Mouse (Mus musculus) fat pad, adult 2 months (tissue): ENCODE measurements around the gene Xpnpep1.

ENCODE experiments used
- DNase-seq: peaks from one replicate; pipeline ENCODE4 v3.0.0-alpha.2; 2011; ENCODE audit warnings: low read depth, low spot score; ENCODE audit errors: extremely low read depth

The Xpnpep1 gene

GRCm38 (mm10) chr19:53033159-53033943 lies 6.7 kb downstream of the Xpnpep1 start:
- no peak for DNase-seq

- DNase-seq, result no peak
These were observed 7.4 kb downstream of the Xpnpep1 start for GRCm38 (mm10) chr19:53032647-53033046.

DNA sequence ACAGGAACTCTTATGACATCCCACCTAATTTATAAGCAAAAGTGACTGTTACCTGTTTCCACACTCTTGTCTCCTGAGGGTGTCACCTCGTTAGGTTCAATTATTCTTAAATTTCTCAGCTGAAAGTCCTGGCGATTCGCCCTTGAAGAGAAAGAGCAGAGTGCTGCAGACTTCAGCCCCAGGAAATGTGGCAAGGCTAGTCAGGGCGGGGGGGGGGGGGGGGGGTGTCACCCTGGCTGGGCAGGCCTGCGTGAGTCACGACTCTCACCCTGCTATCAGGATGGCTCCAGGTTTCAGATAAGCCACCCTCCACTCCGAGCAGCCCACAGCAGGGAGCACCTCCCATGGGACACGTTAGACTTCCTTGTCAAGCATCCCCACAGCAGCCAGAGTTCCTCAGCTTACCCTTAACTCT lies 8.1 kb downstream of the Xpnpep1 start:
- no peak for DNase-seq

- no peak for DNase-seq
These were observed 9.7 kb downstream of the Xpnpep1 start for GRCm38 (mm10) chr19:53030279-53030678.

DNA sequence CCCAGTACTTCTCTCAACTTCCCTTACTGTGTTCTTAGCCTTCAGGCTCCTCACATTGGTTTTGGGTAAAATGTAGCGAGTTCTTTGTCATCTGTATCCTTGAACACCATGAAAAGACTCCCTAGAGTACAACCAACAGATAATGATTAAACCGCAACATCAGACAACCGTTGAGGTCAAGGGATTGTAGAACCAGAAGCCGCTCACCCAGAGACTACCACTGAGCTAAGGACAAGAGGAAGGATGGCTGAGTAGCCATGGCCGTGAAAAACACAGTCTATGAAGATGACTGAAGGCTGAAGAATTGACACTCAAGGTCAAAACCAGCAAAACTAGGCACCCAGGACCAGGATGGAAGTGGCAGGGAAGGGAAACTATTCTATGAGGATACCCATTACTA lies 10.3 kb downstream of the Xpnpep1 start:
- DNase-seq, result no peak

- no peak for DNase-seq
These were observed 11.0 kb downstream of the Xpnpep1 start for GRCm38 (mm10) chr19:53029045-53029444.

- no peak for DNase-seq
These were observed 11.8 kb downstream of the Xpnpep1 start for GRCm38 (mm10) chr19:53028216-53028615.

GRCm38 (mm10) chr19:53023189-53023588 lies 16.8 kb downstream of the Xpnpep1 start:
- no peak for DNase-seq

DNA sequence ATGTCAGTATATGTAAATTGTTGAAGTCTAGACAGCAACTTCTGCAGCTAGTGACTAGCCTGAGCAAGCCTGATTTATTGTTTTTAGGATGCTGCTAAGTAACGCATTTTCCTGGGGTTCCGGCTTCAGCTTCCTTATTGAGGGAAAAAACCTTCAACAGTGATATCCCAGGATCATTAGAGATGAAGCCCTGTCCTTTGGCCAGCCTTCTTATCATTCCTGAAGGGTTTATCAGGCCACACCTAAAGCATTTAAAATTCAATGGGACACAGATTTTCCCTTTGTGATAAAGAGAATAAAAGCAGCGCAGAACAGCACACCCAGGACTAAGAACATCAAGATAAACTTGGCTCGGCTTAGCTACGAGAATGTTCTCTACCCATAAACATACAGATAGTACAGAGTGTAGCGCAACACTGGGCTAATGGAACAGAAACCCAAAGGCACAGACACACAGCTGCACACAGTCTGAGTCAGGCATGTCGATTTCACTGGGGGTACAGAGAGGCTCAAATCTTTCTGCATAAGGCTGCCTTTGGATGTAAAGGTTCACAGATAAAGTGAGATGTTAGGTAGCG lies 17.9 kb downstream of the Xpnpep1 start:
- no peak for DNase-seq

DNA sequence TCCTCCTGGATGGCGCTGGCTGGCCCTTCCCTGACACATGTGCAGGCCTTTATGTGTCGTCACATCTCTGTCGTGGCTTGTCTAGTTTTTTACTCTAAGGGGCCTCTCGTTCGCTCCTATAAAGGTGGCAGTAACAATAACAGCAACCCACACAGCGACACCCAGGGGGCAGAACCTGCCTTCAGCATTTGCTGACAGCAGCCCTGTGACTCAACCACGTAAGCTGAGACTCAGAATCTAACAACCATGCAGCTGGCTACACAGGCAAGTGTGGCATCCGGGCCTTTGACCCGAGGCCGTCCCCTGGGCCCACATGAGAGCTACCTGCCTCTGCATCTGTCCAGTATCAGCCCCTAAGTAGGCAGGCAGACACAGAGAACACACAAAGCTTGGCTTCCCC lies 18.5 kb downstream of the Xpnpep1 start:
- no peak for DNase-seq

GRCm38 (mm10) chr19:53019716-53020463 lies 20.1 kb downstream of the Xpnpep1 start:
- DNase-seq, result no peak

GRCm38 (mm10) chr19:53017954-53018353 lies 22.1 kb downstream of the Xpnpep1 start:
- no peak for DNase-seq

- DNase-seq, result no peak
These were observed 22.8 kb downstream of the Xpnpep1 start for GRCm38 (mm10) chr19:53017248-53017647.

- no peak for DNase-seq
These were observed 24.9 kb downstream of the Xpnpep1 start for GRCm38 (mm10) chr19:53014910-53015710.

DNA sequence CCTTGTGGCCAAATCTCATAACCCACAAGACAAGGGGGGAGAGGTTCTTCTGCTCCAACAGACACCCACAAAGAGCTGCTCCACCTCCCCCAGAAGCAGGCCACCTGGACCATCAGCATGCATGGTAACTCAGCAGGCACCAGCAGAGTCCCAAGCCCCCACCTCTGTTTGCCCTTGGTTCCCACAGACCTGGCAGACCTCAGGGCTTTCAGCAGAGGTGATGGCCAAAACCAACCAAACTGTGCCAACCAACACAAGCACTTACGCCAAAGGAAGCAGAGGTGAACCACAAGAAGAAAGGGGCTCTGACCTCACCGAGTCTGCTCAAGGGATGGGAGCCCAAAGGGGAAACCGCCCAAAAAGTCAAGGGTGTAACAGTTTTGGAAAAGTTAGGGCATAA lies 26.3 kb downstream of the Xpnpep1 start:
- DNase-seq, result no peak

DNA sequence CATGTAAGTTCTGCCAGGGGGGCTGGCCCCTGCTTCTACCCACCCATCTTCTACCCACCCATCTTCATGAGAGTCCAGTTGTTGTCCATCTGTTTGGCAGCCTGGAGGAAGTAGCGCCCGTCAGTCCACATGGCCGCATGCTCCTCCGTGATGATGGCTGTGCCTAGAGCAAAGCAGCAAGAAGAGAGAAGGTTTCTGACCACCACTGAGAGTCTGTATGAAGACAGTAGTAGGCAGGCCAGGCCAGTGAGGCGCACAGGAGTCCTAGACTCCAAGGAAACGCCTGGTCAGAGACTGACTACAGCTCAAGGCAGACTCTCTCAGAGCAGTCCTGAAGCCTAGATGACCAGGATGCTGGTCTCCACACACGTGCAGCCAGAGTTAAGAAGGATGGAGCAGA lies 26.7 kb downstream of the Xpnpep1 start:
- no peak for DNase-seq

- no peak for DNase-seq
These were observed 29.1 kb downstream of the Xpnpep1 start for GRCm38 (mm10) chr19:53010941-53011340.

DNA sequence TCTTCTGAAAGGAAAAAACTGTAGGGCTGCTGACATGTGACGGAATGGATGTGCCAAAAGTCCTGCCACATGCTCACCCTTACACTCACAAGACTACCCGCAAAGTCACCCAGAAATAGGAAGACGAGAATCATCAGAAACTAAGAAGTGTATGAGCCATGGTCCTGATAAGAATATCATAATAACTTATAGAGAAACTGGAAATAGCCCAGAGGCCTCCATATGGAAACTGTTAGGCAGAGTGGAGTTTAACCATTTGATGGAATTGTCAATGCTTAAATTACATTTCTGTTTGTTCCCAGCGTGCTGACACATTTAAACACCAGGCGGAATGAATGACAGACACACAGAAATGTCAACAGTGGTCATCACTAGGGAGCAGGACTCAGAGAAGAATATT lies 31.1 kb downstream of the Xpnpep1 start:
- DNase-seq, result no peak

GRCm38 (mm10) chr19:53008020-53008705 lies 31.9 kb downstream of the Xpnpep1 start:
- DNase-seq, result no peak

DNA sequence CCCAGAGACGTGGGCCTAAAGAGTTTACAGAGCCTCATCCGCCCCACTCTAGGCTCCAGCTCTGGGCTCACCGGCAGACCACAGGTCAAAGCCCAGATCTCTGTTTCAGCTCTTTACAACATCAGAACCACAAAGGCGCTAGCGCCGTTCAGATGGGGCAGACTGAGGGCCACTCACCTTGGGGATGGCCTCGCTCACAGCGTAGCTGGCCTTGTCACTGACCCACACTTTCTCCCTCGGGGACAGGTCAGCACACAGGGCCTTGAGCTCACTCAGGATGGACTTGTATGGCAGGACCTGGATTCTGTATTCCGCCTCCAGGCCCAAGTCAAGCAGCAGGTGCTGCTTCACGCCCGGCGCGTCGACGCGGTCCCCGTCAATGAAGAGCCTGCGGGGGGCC lies 34.0 kb downstream of the Xpnpep1 start:
- no peak for DNase-seq
